8 mouse cellular contexts compared by ENCODE assay signal in the genomic region with DNA sequence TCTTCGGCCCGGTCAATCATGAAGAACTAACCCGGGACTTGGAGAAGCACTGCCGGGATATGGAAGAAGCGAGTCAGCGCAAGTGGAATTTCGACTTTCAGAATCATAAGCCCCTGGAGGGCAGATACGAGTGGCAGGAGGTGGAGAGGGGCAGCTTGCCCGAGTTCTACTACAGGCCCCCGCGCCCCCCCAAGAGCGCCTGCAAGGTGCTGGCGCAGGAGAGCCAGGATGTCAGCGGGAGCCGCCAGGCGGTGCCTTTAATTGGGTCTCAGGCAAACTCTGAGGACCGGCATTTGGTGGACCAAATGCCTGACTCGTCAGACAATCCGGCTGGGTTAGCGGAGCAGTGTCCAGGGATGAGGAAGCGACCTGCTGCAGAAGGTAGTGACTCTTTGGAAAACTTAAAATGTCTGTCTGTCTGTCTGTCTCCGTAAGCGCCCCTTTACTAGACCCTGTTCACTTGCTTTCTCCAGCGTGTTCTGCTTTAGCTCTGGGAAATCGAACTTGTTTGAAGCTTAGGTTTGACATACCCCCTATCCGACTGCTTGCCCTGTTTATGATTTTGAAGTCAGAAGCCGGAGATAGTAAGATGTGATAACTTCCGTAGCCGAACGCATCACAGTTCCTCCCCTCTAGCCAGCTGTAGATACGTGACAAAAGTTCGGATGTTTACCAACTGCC. TPM values are rescaled to one million over a fixed set of nuclear protein-coding genes. Genes with fewer than 3 reads are reported as not detected.
DNase-seq lines count a peak whose midpoint lies in the region; ATAC-seq and TF ChIP-seq lines count a peak whose summit lies in the region.

No protein-coding gene starts in this region.

- dilution Hi-C loops in CH12.LX (cut with MboI; ENCODE audit: extremely low pct_ligation_motif_present, extremely low pct_unique_long_range_greater_than_20kb, low sequenced_read_pairs): no loop called here

- no peak for TF ChIP-seq CTCF in CH12.LX (conservative IDR thresholded peaks at IDR 0.05 in 1 of 2, IDR thresholded peaks at IDR 0.05 in 1 of 2; ENCODE audit: low read depth in 2 of 2, low read length in 2 of 2)
- no peak for TF ChIP-seq CTCF in bone marrow, adult 2 months (IDR thresholded peaks at IDR 0.05; ENCODE audit: control insufficient read depth, insufficient read depth, low read length)
- TF ChIP-seq CTCF in lung, embryonic 14.5 days (IDR thresholded peaks at IDR 0.05; ENCODE audit: low read depth): no peak

- H3K79me2 ChIP-seq in CH12.LX (replicated peaks; ENCODE audit: control insufficient read depth, extremely low read depth, insufficient read depth, poor library complexity, severe bottlenecking): peaks cover 34% of the 10 kb centered on the region

- no peak for DNase-seq in CH12.LX (ENCODE audit: extremely low read depth)
- DNase-seq in kidney, postnatal 25 days: peak; percentile 65 to 78
- DNase-seq in lung, embryonic 14.5 days: peak; percentile 51
- DNase-seq in thymus, postnatal 36 days: peak; percentile 62 to 76

- ATAC-seq in erythroblast, adult 5-6 weeks (replicated peaks; ENCODE audit: low FRiP score, poor library complexity, severe bottlenecking): peak; percentile 60
- no peak for ATAC-seq in heart, embryonic 16.5 days (replicated peaks; ENCODE audit: extremely low read depth, insufficient read depth, low FRiP score)
- ATAC-seq in lung, embryonic 14.5 days (ENCODE audit: insufficient read depth): no peak
- no peak for ATAC-seq in neural tube, embryonic 14.5 days (ENCODE audit: low read depth)

- H3K4me1 ChIP-seq in CH12.LX (ENCODE audit: control insufficient read depth in 1 of 2, insufficient read depth in 2 of 2): peaks cover 0 to 26% of the 10 kb centered on the region in 2 experiments; a peak in 2 of 4 replicates
- peaks cover 1% of the 10 kb centered on the region for H3K4me1 ChIP-seq in bone marrow, adult 2 months (ENCODE audit: control insufficient read depth, insufficient read depth, low read length)
- H3K4me1 ChIP-seq in heart, embryonic 16.5 days (ENCODE audit: control insufficient read depth, insufficient read depth, low read length): peaks cover 34% of the 10 kb centered on the region
- peaks cover 9% of the 10 kb centered on the region for H3K4me1 ChIP-seq in lung, embryonic 14.5 days (ENCODE audit: insufficient read depth)
- peaks cover 25% of the 10 kb centered on the region for H3K4me1 ChIP-seq in neural tube, embryonic 14.5 days (ENCODE audit: control insufficient read depth, insufficient read depth, low read length)

- peaks cover 0 to 5% of the 10 kb centered on the region in 2 experiments for H3K36me3 ChIP-seq in CH12.LX (replicated peaks in 1 of 2; ENCODE audit: control insufficient read depth in 1 of 2, insufficient read depth in 1 of 2, low read length in 1 of 2)
- peaks cover 3% of the 10 kb centered on the region; the same call in 1 of the 2 replicates for H3K36me3 ChIP-seq in heart, embryonic 16.5 days (ENCODE audit: control insufficient read depth, insufficient read depth)
- peaks cover 15% of the 10 kb centered on the region for H3K36me3 ChIP-seq in lung, embryonic 14.5 days (ENCODE audit: insufficient read depth)
- H3K36me3 ChIP-seq in neural tube, embryonic 14.5 days (ENCODE audit: control insufficient read depth, insufficient read depth, low read length): no peaks in the 10 kb centered on the region

- peak overlapping the region; percentile 97 for H3K9ac ChIP-seq in CH12.LX (ENCODE audit: insufficient read depth, low read depth)
- H3K9ac ChIP-seq in heart, embryonic 16.5 days (ENCODE audit: low read length): peak overlapping the region; percentile 92
- H3K9ac ChIP-seq in lung, embryonic 14.5 days: peak overlapping the region; percentile 87
- peak overlapping the region; percentile 80 for H3K9ac ChIP-seq in neural tube, embryonic 14.5 days (replicated peaks; ENCODE audit: low read depth, low read length)

- in situ Hi-C loops in CH12.LX (cut with MboI; ENCODE audit: low pct_ligation_motif_present, low pct_unique_long_range_greater_than_20kb, low sequenced_read_pairs): no loop called here

- peak overlapping the region; percentile 98; the same call in 1 of the 2 replicates for H3K4me2 ChIP-seq in CH12.LX (ENCODE audit: insufficient read depth, low read depth, poor library complexity, severe bottlenecking)
- H3K4me2 ChIP-seq in heart, embryonic 16.5 days (ENCODE audit: low read depth, low read length): peak overlapping the region; percentile 92
- H3K4me2 ChIP-seq in lung, embryonic 14.5 days: peak overlapping the region; percentile 98
- peak overlapping the region; percentile 94 for H3K4me2 ChIP-seq in neural tube, embryonic 14.5 days (ENCODE audit: low read depth, low read length)

- no peak for TF ChIP-seq EP300 in CH12.LX (IDR thresholded peaks at IDR 0.05; ENCODE audit: low read length)

- no peak for TF ChIP-seq POLR2A in CH12.LX (IDR thresholded peaks at IDR 0.05; ENCODE audit: low read depth, low read length)
- no peak for TF ChIP-seq POLR2A in bone marrow, adult 2 months (IDR thresholded peaks at IDR 0.05; ENCODE audit: borderline replicate concordance, control insufficient read depth, low read depth, low read length)

- H3K4me3 ChIP-seq in CH12.LX (replicated peaks in 1 of 3; ENCODE audit: low read depth in 2 of 3, low read length in 2 of 3, poor library complexity in 1 of 3): peak overlapping the region; percentile 84 to 99 (median 88)
- peak overlapping the region; percentile 94 for H3K4me3 ChIP-seq in bone marrow, adult 2 months (replicated peaks; ENCODE audit: control insufficient read depth, low read depth, low read length)
- H3K4me3 ChIP-seq in heart, embryonic 16.5 days (ENCODE audit: low read length): peak overlapping the region; percentile 85
- H3K4me3 ChIP-seq in lung, embryonic 14.5 days (ENCODE audit: low read depth, low read length): peak overlapping the region; percentile 90
- H3K4me3 ChIP-seq in neural tube, embryonic 14.5 days (ENCODE audit: low read depth, low read length): peak overlapping the region; percentile 88

- peak overlapping the region; percentile 84; the same call in 1 of the 2 replicates for H3K27ac ChIP-seq in CH12.LX (ENCODE audit: insufficient read depth, low read depth)
- H3K27ac ChIP-seq in bone marrow, adult 2 months (ENCODE audit: control insufficient read depth, insufficient read depth, low read depth, low read length, poor library complexity): peak overlapping the region; percentile 98
- H3K27ac ChIP-seq in heart, embryonic 16.5 days (ENCODE audit: low read length): peak overlapping the region; percentile 99
- H3K27ac ChIP-seq in lung, embryonic 14.5 days (ENCODE audit: low read depth): peak overlapping the region; percentile 96
- H3K27ac ChIP-seq in neural tube, embryonic 14.5 days (ENCODE audit: low read depth, low read length): peak overlapping the region; percentile 97

- under 1% methylated on average over 32 of the region's 32 CpGs for WGBS in bone marrow, adult 2 months
- under 1% methylated on average over 32 of the region's 32 CpGs for WGBS in heart, embryonic 16.5 days
- whole genome bisulfite sequencing in lung, embryonic 14.5 days: under 1% methylated on average over 32 of the region's 32 CpGs
- under 1% methylated on average over 32 of the region's 32 CpGs for WGBS in neural tube, embryonic 14.5 days

- H3K27me3 ChIP-seq in CH12.LX (replicated peaks): no peaks in the 10 kb centered on the region
- no peaks in the 10 kb centered on the region for H3K27me3 ChIP-seq in heart, embryonic 16.5 days (ENCODE audit: control insufficient read depth, insufficient read depth, low read length)
- H3K27me3 ChIP-seq in lung, embryonic 14.5 days (ENCODE audit: insufficient read depth, low read length): no peaks in the 10 kb centered on the region
- no peaks in the 10 kb centered on the region for H3K27me3 ChIP-seq in neural tube, embryonic 14.5 days (ENCODE audit: control insufficient read depth, insufficient read depth, low read length)

- TF ChIP-seq RAD21 in CH12.LX (IDR thresholded peaks at IDR 0.05; ENCODE audit: low read depth, low read length): no peak

- no peaks in the 10 kb centered on the region for H3K9me3 ChIP-seq in CH12.LX (replicated peaks; ENCODE audit: low read length)
- H3K9me3 ChIP-seq in heart, embryonic 16.5 days (replicated peaks; ENCODE audit: control insufficient read depth, low read length): no peaks in the 10 kb centered on the region
- H3K9me3 ChIP-seq in lung, embryonic 14.5 days (ENCODE audit: low read depth, low read length): no peaks in the 10 kb centered on the region
- H3K9me3 ChIP-seq in neural tube, embryonic 14.5 days (ENCODE audit: control insufficient read depth, low read length): no peaks in the 10 kb centered on the region

TF ChIP-seq in CH12.LX, 34 proteins besides CTCF, POLR2A, EP300 and RAD21 (continues in another document):
- TF ChIP-seq SIN3A (IDR thresholded peaks at IDR 0.05; ENCODE audit: low read length): no peak; the same call in 1 of the 2 replicates
- TF ChIP-seq IRF4 (IDR thresholded peaks at IDR 0.05; ENCODE audit: low read depth, low read length): no peak
- TF ChIP-seq JUN (IDR thresholded peaks at IDR 0.05; ENCODE audit: insufficient read depth, low read depth, low read length): no peak
- no peak for TF ChIP-seq RCOR1 (conservative IDR thresholded peaks at IDR 0.05; ENCODE audit: low read depth, low read length)

RNA-seq across cellular contexts. Expression of a gene that starts 1.0 kb away (rescaled TPM):
- total RNA-seq in CH12.LX (2012; rRNA removed) (12.8 and 19.2 TPM in 2 replicates), CH12.LX (2014; rRNA removed) (23.5 TPM in 2 replicates)
- polyA plus RNA-seq in CH12.LX (2012; ENCODE audit: insufficient read length, low read depth): 15.8 and 20.9 TPM in 2 replicates
- 40.0 and 47.4 TPM in 2 replicates for polyA plus RNA-seq in bone marrow, adult 2 months (2011; ENCODE audit: insufficient read depth, insufficient read length, low replicate concordance, missing spikeins)
- 256 and 258 TPM in 2 replicates for total RNA-seq in erythroblast, adult 5-6 weeks (2015; ENCODE audit: low replicate concordance)
- 354 and 386 TPM in 2 replicates for total RNA-seq in erythroblast, adult 5-6 weeks (2017; ENCODE audit: low replicate concordance)
- 14.7 TPM in 2 replicates for polyA plus RNA-seq in heart, embryonic 16.5 days (2015; fragmentation: Nextera tagmentation; extraction: Ambion mirVana)
- 12.0 and 13.9 TPM in 2 replicates for polyA plus RNA-seq in lung, embryonic 14.5 days (2014; fragmentation: Nextera tagmentation; extraction: Ambion mirVana)
- 16.7 and 17.5 TPM in 2 replicates for polyA plus RNA-seq in neural tube, embryonic 14.5 days (2014; fragmentation: Nextera tagmentation; extraction: Ambion mirVana)

RNA-seq across cellular contexts. Expression of a gene that starts 22.8 kb away (rescaled TPM):
- total RNA-seq in CH12.LX (2012; rRNA removed) (6.3 and 7.5 TPM in 2 replicates), CH12.LX (2014; rRNA removed) (3.8 and 5.2 TPM in 2 replicates)
- 4.8 and 6.0 TPM in 2 replicates for polyA plus RNA-seq in CH12.LX (2012; ENCODE audit: insufficient read length, low read depth)
- polyA plus RNA-seq in bone marrow, adult 2 months (2011; ENCODE audit: insufficient read depth, insufficient read length, low replicate concordance, missing spikeins): 6.9 and 16.6 TPM in 2 replicates
- 2.7 and 5.0 TPM in 2 replicates for total RNA-seq in erythroblast, adult 5-6 weeks (2015; ENCODE audit: low replicate concordance)
- 2.1 and 8.3 TPM in 2 replicates for total RNA-seq in erythroblast, adult 5-6 weeks (2017; ENCODE audit: low replicate concordance)
- polyA plus RNA-seq in heart, embryonic 16.5 days (2015; fragmentation: Nextera tagmentation; extraction: Ambion mirVana): 9.1 and 10.6 TPM in 2 replicates
- 9.6 and 10.8 TPM in 2 replicates for polyA plus RNA-seq in lung, embryonic 14.5 days (2014; fragmentation: Nextera tagmentation; extraction: Ambion mirVana)
- polyA plus RNA-seq in neural tube, embryonic 14.5 days (2014; fragmentation: Nextera tagmentation; extraction: Ambion mirVana): 35.9 and 37.3 TPM in 2 replicates
